Mouse (Mus musculus): ENCODE results near the gene Adamts14.

Gene Adamts14

GRCm38 (mm10) chr10:61273081-61273843 lies at the start of gene Adamts14:
TSS of gene Adamts14 (minus strand) at chr10:61273438.
- DNase-seq (ENCODE audit: low spot score): peak; percentile 44

GRCm38 (mm10) chr10:61318527-61318926 lies 45.3 kb upstream of the Adamts14 start:
- DNase-seq (ENCODE audit: low spot score): no peak

GRCm38 (mm10) chr10:61315324-61315880 lies 42.2 kb upstream of the Adamts14 start:
- no peak for DNase-seq (ENCODE audit: low spot score)

GRCm38 (mm10) chr10:61313750-61314149 lies 40.5 kb upstream of the Adamts14 start:
- no peak for DNase-seq (ENCODE audit: low spot score)

GRCm38 (mm10) chr10:61312754-61313153 lies 39.5 kb upstream of the Adamts14 start:
- DNase-seq (ENCODE audit: low spot score): no peak

GRCm38 (mm10) chr10:61312159-61312558 lies 38.9 kb upstream of the Adamts14 start:
- no peak for DNase-seq (ENCODE audit: low spot score)

- no peak for DNase-seq (ENCODE audit: low spot score)
These were observed 35.6 kb upstream of the Adamts14 start for GRCm38 (mm10) chr10:61308706-61309320.

GRCm38 (mm10) chr10:61305928-61306590 lies 32.8 kb upstream of the Adamts14 start:
- no peak for DNase-seq (ENCODE audit: low spot score)

- DNase-seq (ENCODE audit: low spot score): no peak
These were observed 30.8 kb upstream of the Adamts14 start for GRCm38 (mm10) chr10:61304046-61304445.

GRCm38 (mm10) chr10:61300996-61301395 lies 27.8 kb upstream of the Adamts14 start:
- DNase-seq (ENCODE audit: low spot score): no peak

- no peak for DNase-seq (ENCODE audit: low spot score)
These were observed 24.2 kb upstream of the Adamts14 start, which contains the start of gene Prf1 for GRCm38 (mm10) chr10:61297477-61297876. TSS of gene Prf1 (plus strand) at chr10:61297833.

GRCm38 (mm10) chr10:61296713-61297445 lies 23.6 kb upstream of the Adamts14 start:
- DNase-seq (ENCODE audit: low spot score): no peak

- DNase-seq (ENCODE audit: low spot score): no peak
These were observed 21.0 kb upstream of the Adamts14 start for GRCm38 (mm10) chr10:61294242-61294641.

GRCm38 (mm10) chr10:61290479-61290878 lies 17.2 kb upstream of the Adamts14 start:
- no peak for DNase-seq (ENCODE audit: low spot score)

GRCm38 (mm10) chr10:61290016-61290415 lies 16.8 kb upstream of the Adamts14 start:
- DNase-seq (ENCODE audit: low spot score): no peak

GRCm38 (mm10) chr10:61286246-61286645 lies 13.0 kb upstream of the Adamts14 start:
- no peak for DNase-seq (ENCODE audit: low spot score)

- no peak for DNase-seq (ENCODE audit: low spot score)
These were observed 12.0 kb upstream of the Adamts14 start for GRCm38 (mm10) chr10:61285271-61285670.

- DNase-seq (ENCODE audit: low spot score): no peak
These were observed 11.1 kb upstream of the Adamts14 start for GRCm38 (mm10) chr10:61284309-61284708.

GRCm38 (mm10) chr10:61281115-61281514 lies 7.9 kb upstream of the Adamts14 start:
- DNase-seq (ENCODE audit: low spot score): no peak

- DNase-seq (ENCODE audit: low spot score): peak; percentile 33
These were observed 4.9 kb upstream of the Adamts14 start for GRCm38 (mm10) chr10:61277918-61278674.

- DNase-seq (ENCODE audit: low spot score): no peak
These were observed 3.8 kb upstream of the Adamts14 start for GRCm38 (mm10) chr10:61277051-61277450.
